Mouse (Mus musculus): Measurements from ENCODE around the gene Pln. TPM values are rescaled to one million over a fixed set of nuclear protein-coding genes. Genes with fewer than 3 reads are reported as not detected.

The Pln gene
- polyA plus RNA-seq, 1 experiment, result 0.07 TPM

DNA sequence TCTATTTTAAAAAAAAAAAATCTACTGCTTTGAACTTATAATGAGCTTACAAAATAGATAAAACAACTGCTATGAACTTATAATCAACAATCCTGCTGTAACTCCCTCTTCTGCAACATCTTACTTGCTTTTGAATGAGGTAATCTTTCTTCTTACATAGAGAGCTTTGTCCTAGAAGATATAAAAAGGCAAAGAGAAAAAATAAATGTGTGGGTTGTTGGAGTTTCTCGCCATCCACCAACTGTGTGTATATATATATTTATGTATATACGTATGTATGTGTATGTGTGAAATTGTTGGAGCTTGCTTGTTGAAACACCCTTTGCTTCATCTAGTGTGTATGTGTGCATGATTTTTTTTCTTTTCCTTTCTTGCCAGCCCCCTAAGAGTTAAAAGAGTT, 29.8 kb downstream of the Pln start:
- TF ChIP-seq CTCF (IDR thresholded peaks at IDR 0.05; ENCODE audit: borderline replicate concordance, extremely low read depth, insufficient read depth, insufficient read length) (no peak), POLR2A (IDR thresholded peaks at IDR 0.05; ENCODE audit: borderline replicate concordance, extremely low read depth, insufficient read depth, insufficient read length, poor library complexity, severe bottlenecking) (no peak)
- DNase-seq (ENCODE audit: low read depth), result no peak

DNA sequence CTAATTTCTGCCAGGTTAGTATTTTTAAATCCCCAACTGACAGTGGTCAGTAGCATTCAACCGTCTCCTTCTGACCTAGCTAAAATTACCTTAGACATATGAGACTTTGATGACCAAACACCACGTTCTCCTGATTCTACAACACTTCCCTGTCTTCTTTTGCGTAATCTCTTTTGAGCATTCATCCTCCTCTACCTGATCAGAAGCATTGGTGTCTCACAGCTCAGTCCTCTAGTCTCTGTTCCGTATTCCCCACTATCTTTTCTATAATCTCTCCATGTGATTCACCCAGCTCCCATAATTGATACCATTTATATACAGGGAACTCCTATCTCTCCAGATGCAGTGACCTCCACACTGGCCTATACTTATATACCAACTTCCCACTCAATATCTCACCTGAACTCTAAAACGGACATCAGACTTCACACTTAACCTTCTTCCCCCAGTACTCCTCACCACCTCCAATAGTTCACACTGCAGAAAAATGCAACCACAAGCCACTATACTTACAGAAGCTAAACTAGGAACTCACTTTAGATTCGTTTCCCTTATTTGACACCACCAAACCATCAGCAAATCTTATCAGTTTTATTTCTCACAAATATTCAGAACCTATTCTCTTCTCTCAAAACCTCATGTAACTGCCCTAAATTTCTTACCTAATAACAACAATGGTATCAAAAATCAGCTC, 36.6 kb downstream of the Pln start:
- no peak for TF ChIP-seq POLR2A (IDR thresholded peaks at IDR 0.05; ENCODE audit: borderline replicate concordance, extremely low read depth, insufficient read depth, insufficient read length, poor library complexity, severe bottlenecking)
- TF ChIP-seq CTCF (IDR thresholded peaks at IDR 0.05; ENCODE audit: borderline replicate concordance, extremely low read depth, insufficient read depth, insufficient read length), result no peak

DNA sequence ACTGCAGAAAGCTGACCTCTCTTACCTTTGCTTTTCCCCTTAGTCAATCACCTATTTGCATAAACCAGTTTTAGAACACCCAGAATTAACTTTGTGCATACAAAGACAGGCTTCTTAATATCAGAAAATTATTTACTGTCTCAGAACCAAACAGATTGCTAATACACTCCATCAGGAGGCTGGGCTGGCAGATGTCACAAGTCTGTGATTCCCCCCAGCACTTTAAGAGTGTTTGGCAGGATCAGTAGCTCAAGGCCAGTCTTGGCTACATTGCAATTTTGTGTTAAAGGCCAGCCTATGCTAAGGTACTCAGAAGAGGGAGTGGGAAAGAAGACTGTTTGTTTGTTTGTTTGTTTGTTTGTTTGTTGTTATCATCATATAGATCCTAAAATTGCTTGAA, 39.6 kb downstream of the Pln start:
- TF ChIP-seq POLR2A (IDR thresholded peaks at IDR 0.05; ENCODE audit: borderline replicate concordance, extremely low read depth, insufficient read depth, insufficient read length, poor library complexity, severe bottlenecking), result no peak
- TF ChIP-seq CTCF (IDR thresholded peaks at IDR 0.05; ENCODE audit: borderline replicate concordance, extremely low read depth, insufficient read depth, insufficient read length), result no peak
- peak; percentile 62 for DNase-seq (ENCODE audit: low read depth)

More for the DNA sequence above, 36.6 kb downstream of the Pln start:
- DNase-seq (ENCODE audit: low read depth), result no peak

DNA sequence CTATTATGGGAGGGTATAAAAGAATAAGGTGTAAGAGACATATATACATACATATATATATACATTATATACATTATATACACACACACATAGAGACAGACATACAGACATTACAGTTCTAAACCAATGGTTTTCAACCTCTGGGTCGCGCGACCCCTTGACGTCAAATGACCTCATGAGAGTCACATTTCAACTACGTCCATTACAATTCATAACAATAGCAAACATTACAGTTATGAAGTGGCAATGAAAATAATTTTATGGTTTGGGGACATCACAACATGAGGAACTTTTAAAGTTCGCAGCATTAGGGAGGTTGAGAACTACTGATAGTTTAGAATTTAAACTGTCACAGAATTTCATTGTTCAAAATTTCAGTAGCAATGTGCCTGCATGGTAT, 40.8 kb downstream of the Pln start:
- no peak for DNase-seq (ENCODE audit: low read depth)

DNA sequence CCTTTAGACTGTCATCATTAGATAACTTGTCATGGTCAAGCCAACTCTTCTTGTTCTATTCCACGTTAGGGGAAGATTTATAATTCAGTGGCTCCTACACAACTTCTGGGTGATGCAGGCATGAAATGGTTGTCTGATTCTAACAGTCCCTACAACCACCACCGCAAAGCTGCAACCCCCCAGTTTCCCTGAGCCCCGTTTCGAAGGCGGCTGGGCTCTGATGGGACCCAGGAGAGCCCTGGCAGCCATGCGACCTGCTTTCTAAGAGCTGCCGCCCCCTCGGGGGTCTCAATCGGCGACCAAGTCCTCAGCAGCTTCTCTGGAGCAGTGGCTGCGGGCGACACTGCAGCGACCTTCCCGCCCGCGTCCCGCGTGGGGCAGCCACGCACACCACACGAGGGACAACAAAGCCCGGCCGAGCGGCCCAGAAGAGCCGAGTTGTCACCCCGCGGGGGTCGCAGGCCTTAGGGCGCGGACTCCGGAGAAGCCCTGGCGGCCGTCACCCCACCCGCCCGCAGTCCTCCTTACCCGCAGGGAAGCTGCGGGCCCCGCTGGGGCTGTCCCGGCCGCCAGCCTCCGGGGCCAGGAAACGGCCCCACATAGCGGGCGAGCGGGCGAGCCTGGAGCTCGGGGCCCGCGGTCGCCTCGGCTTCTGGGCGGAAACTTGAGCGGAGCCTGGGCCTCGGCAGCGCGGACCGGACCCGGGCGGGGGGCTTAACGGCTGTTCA, 41.7 kb downstream of the Pln start:
- no peak for TF ChIP-seq POLR2A (IDR thresholded peaks at IDR 0.05; ENCODE audit: borderline replicate concordance, extremely low read depth, insufficient read depth, insufficient read length, poor library complexity, severe bottlenecking)
- TF ChIP-seq CTCF (IDR thresholded peaks at IDR 0.05; ENCODE audit: borderline replicate concordance, extremely low read depth, insufficient read depth, insufficient read length), result no peak
- DNase-seq (ENCODE audit: low read depth), result peak; percentile 72

More for the DNA sequence above, 40.8 kb downstream of the Pln start:
- TF ChIP-seq CTCF (IDR thresholded peaks at IDR 0.05; ENCODE audit: borderline replicate concordance, extremely low read depth, insufficient read depth, insufficient read length) (no peak), POLR2A (IDR thresholded peaks at IDR 0.05; ENCODE audit: borderline replicate concordance, extremely low read depth, insufficient read depth, insufficient read length, poor library complexity, severe bottlenecking) (no peak)

DNA sequence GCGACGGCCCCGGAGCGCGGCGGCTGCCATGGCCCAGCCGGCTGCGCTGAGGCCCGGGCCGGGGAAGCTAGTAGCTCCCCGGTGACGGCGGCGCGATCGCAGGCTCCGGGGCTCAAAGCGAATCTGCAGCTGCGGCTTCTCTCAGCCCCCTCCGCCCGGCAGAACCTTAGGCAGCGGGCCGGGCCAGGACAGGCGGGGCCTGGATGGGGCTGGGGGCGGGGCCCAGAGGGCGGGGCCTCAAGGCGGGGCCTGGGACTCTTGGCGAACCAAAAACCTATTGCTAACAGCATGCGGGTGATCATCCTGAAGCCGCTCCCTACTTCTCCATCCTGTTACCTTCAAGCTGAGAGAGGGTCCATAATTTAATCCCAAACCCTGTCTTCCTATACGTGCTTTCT, 42.2 kb downstream of the Pln start, which contains the start of gene Cep85l:
Gene Cep85l, minus strand, starts transcription at position 239 of the 398 bp plus-strand sequence.
- peak; percentile 77 for TF ChIP-seq POLR2A (IDR thresholded peaks at IDR 0.05; ENCODE audit: borderline replicate concordance, extremely low read depth, insufficient read depth, insufficient read length, poor library complexity, severe bottlenecking)
- TF ChIP-seq CTCF (IDR thresholded peaks at IDR 0.05; ENCODE audit: borderline replicate concordance, extremely low read depth, insufficient read depth, insufficient read length), result no peak
- DNase-seq (ENCODE audit: low read depth), result peak; percentile 97

DNA sequence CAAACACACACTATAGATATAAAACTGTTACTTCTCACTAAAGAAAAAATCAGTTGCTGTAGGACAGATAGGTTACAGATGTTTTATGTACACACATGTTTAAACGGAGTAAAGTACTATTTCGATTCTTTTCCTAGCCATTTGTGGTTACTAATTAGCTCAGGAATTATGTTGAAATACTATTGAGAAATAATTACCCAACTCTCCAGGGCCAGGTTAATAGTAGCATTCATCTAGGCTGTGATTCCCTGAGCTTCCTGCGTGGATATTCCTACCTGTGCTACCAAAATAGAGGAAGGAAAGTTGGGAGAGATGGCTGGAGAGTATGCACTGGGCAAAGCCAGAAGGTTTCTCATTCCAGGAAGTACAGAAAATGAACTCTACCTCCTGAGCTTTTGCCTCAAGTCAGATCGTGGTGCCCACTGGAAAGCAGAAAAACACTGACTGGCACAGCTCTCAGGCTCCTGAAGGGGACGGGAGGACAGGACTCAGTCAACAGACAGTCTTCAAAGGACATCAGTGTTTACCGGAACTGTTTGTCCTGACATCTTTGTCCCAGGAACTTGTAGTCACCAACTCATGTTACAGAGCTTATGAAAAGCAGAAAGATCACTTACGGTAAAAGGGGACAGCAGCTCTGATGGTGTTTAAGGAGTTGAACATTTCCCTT, 45.4 kb downstream of the Pln start:
- no peak for DNase-seq (ENCODE audit: low read depth)
- TF ChIP-seq POLR2A (IDR thresholded peaks at IDR 0.05; ENCODE audit: borderline replicate concordance, extremely low read depth, insufficient read depth, insufficient read length, poor library complexity, severe bottlenecking) (no peak), CTCF (IDR thresholded peaks at IDR 0.05; ENCODE audit: borderline replicate concordance, extremely low read depth, insufficient read depth, insufficient read length) (no peak)

DNA sequence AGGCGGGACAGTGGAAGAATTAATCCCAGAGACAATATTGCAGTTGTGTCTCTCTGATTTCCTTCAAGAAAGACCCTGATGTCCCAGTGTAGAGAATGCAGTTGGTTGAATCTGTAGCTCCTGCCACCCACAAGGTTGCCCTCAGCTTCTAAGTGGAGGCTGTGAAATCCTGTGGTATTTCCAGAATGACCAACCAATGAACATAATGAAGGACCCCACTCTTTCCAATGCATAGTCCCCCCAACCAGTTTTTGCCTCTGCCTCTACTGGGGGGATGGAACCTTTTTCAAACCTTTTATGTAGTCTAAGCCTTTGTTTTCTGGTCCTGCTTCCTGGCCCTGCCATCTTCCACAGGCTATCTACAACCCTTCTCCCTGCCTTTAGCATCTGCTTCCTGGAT, 47.4 kb downstream of the Pln start:
- no peak for DNase-seq (ENCODE audit: low read depth)
- TF ChIP-seq CTCF (IDR thresholded peaks at IDR 0.05; ENCODE audit: borderline replicate concordance, extremely low read depth, insufficient read depth, insufficient read length) (no peak), POLR2A (IDR thresholded peaks at IDR 0.05; ENCODE audit: borderline replicate concordance, extremely low read depth, insufficient read depth, insufficient read length, poor library complexity, severe bottlenecking) (no peak)

DNA sequence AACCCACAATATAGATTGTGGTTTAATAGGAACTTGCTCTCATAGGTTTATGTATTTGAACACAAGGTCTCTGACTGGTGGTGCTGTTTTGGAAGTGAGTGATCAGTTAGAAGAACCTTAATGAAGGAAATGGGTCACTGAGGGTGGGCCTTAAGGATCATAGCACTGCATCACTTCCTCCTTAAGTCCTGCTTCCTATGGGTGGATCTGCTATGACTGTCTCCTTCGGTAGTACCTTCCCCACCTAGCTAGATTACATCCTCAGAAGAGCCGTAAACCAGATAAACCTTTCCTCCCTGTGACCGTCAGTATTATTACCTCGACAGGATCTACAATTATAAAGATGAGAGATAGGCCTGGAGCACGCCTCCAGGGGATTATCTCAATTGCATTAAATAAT, 48.0 kb downstream of the Pln start:
- no peak for DNase-seq (ENCODE audit: low read depth)
- TF ChIP-seq POLR2A (IDR thresholded peaks at IDR 0.05; ENCODE audit: borderline replicate concordance, extremely low read depth, insufficient read depth, insufficient read length, poor library complexity, severe bottlenecking), result no peak
- TF ChIP-seq CTCF (IDR thresholded peaks at IDR 0.05; ENCODE audit: borderline replicate concordance, extremely low read depth, insufficient read depth, insufficient read length), result no peak

DNA sequence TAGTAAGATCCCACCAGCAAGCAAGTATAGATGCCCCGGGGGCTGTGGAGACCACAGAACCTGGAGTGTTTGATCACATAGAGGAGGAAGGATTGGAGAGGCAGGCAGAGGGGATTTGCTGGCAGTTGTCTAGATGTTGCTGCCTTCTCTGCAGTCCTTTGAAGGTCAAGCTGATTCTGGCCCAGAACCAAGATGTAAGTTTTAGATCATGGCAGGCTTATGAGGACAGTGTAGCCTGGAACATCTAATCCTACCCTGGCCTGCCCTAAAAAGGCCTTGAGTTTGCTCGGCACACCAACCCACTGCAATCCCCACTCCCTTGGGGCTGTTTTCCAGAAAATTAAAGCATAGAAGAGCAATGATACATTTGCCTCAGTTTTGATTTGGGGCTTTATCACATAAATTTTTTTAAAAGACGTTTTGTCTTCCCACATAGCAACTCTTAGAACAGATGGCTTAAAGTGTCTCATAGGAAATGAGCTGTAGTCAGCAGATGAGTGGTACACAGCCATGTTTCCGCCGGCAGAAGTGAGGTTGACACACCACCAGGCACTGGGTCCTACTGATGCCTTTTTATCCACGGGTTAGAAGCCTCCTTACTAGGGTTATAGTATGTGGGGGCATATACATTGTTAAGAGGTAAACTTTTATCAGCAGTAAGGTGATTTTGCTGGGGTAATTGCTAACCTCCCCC, 50.9 kb downstream of the Pln start:
- no peak for TF ChIP-seq POLR2A (IDR thresholded peaks at IDR 0.05; ENCODE audit: borderline replicate concordance, extremely low read depth, insufficient read depth, insufficient read length, poor library complexity, severe bottlenecking)
- TF ChIP-seq CTCF (IDR thresholded peaks at IDR 0.05; ENCODE audit: borderline replicate concordance, extremely low read depth, insufficient read depth, insufficient read length), result no peak
- DNase-seq (ENCODE audit: low read depth), result no peak

All from brain, embryonic 14.5 days (tissue).